Mouse (Mus musculus): ENCODE data around the gene Gm20835. TPM values are rescaled to one million over a fixed set of nuclear protein-coding genes. Genes with fewer than 3 reads are reported as not detected.
"Not testable (repeated sequence)": the region's sequence is repeated elsewhere in the genome, so short reads cannot be mapped to it uniquely, and the experiment has no call there.

Gene Gm20835
- not detected in 2 replicates for polyA plus RNA-seq (2016; fragmentation: Nextera tagmentation; extraction: Ambion mirVana)

DNA sequence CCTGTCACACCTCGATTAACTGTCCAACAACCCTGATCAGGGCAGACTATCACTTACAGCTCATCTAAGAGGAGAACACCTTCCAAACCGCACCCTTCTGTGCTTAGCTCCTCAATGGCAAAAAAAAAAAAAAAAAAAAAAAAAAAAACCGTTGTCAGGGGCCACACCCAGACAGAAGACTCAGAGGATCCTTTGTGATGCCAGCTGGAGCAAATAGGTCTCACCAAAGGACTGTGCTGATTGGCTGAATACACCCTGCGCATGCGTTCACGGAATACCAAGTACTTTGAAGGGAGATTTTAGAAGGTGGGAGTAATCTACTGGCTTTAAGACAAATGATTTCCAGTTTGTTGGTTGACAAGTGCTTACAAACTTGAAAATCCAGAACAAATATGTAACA is at the start of gene Gm20835:
Gm20835 (minus strand) TSS at position 101 of the 400 bp plus-strand sequence.
- H3K4me2 ChIP-seq; H3K9me3 ChIP-seq (replicated peaks); H3K27me3 ChIP-seq (replicated peaks); ATAC-seq (ENCODE audit: insufficient number of reproducible peaks, low FRiP score); H3K27ac ChIP-seq (ENCODE audit: poor library complexity, severe bottlenecking); H3K36me3 ChIP-seq; H3K4me3 ChIP-seq; H3K9ac ChIP-seq; H3K4me1 ChIP-seq (replicated peaks): not testable (repeated sequence)
- no CpG with 5 or more reads among the region's 6 CpGs for WGBS
